Mouse (Mus musculus): ENCODE measurements around the gene Cnr1. TPM values are rescaled to one million over a fixed set of nuclear protein-coding genes. Genes with fewer than 3 reads are reported as not detected.

Cnr1 gene
- polyA plus RNA-seq, 1 experiment from 2014 or later: 12.0 TPM

DNA sequence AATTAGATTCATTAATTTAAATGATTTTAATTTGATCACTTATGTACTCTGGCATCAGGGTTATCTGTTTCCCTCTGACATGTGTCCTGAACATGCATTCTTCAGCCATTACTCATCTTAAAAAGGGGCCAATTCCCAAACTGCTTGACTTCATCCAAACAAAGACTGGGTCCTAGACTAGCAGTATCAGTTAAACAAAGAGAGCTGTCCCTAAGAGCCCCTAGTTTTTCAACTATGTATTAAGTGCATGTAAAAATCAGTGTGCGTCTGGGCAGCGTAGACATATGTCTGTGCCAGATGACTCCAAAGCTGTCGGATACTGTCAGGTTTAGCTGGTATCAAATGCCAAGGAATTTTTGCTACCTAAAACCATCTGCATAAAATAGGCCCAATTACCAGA, 23.2 kb downstream of the Cnr1 start:
- Histone ChIP-seq H3K36me3 (peaks cover 13% of the 10 kb centered on the region), H3K4me1 (replicated peaks) (peaks cover 12% of the 10 kb centered on the region), H3K9me3 (no peaks in the 10 kb centered on the region), H3K27me3 (ENCODE audit: insufficient read depth, poor library complexity, severe bottlenecking) (no peaks in the 10 kb centered on the region), H3K4me3 (no peak overlapping the region), H3K27ac (no peak overlapping the region)
- WGBS: 76% methylated on average over 3 of the region's 3 CpGs
- DNase-seq (ENCODE audit: low spot score): no peak

GRCm38 (mm10) chr4:33957398-33957797, 33.0 kb downstream of the Cnr1 start:
- 89% methylated on average over 3 of the region's 3 CpGs for WGBS

GRCm38 (mm10) chr4:33958515-33958914, 34.1 kb downstream of the Cnr1 start:
- H3K36me3 ChIP-seq: no peaks in the 10 kb centered on the region
- no peak overlapping the region for H3K4me3 ChIP-seq
- H3K27ac ChIP-seq: no peak overlapping the region
- H3K4me1 ChIP-seq (replicated peaks): no peaks in the 10 kb centered on the region
- 81% methylated on average over 3 of the region's 3 CpGs for WGBS
- DNase-seq (ENCODE audit: low spot score): no peak
- H3K27me3 ChIP-seq (ENCODE audit: insufficient read depth, poor library complexity, severe bottlenecking): no peaks in the 10 kb centered on the region
- H3K9me3 ChIP-seq: no peaks in the 10 kb centered on the region

More at GRCm38 (mm10) chr4:33957398-33957797, 33.0 kb downstream of the Cnr1 start:
- DNase-seq (ENCODE audit: low spot score): no peak
- no peak overlapping the region for H3K4me3 ChIP-seq
- H3K36me3 ChIP-seq: no peaks in the 10 kb centered on the region
- H3K27ac ChIP-seq: no peak overlapping the region
- H3K4me1 ChIP-seq (replicated peaks): peaks cover 4% of the 10 kb centered on the region
- H3K9me3 ChIP-seq: no peaks in the 10 kb centered on the region
- H3K27me3 ChIP-seq (ENCODE audit: insufficient read depth, poor library complexity, severe bottlenecking): no peaks in the 10 kb centered on the region

GRCm38 (mm10) chr4:33959841-33960240, 35.4 kb downstream of the Cnr1 start:
- Histone ChIP-seq H3K9me3 (no peaks in the 10 kb centered on the region), H3K36me3 (no peaks in the 10 kb centered on the region), H3K4me1 (replicated peaks) (no peaks in the 10 kb centered on the region), H3K27ac (no peak overlapping the region), H3K27me3 (ENCODE audit: insufficient read depth, poor library complexity, severe bottlenecking) (no peaks in the 10 kb centered on the region), H3K4me3 (no peak overlapping the region)
- DNase-seq (ENCODE audit: low spot score): no peak
- WGBS: 93% methylated on average over 6 of the region's 6 CpGs

GRCm38 (mm10) chr4:33970726-33971125, 46.3 kb downstream of the Cnr1 start:
- Histone ChIP-seq H3K36me3 (no peaks in the 10 kb centered on the region), H3K4me1 (replicated peaks) (no peaks in the 10 kb centered on the region), H3K27ac (no peak overlapping the region), H3K27me3 (ENCODE audit: insufficient read depth, poor library complexity, severe bottlenecking) (no peaks in the 10 kb centered on the region), H3K9me3 (no peaks in the 10 kb centered on the region), H3K4me3 (no peak overlapping the region)
- DNase-seq (ENCODE audit: low spot score): no peak
- 69% methylated on average over 3 of the region's 3 CpGs for WGBS

- no peaks in the 10 kb centered on the region for H3K27me3 ChIP-seq (ENCODE audit: insufficient read depth, poor library complexity, severe bottlenecking)
- 89% methylated on average over 5 of the region's 5 CpGs for WGBS
- no peaks in the 10 kb centered on the region for H3K9me3 ChIP-seq
- 0 out of 2 replicates have a peak, but pooled peaks cover 4% of the 10 kb centered on the region for H3K4me1 ChIP-seq (replicated peaks)
- no peak overlapping the region for H3K27ac ChIP-seq
- no peak for DNase-seq (ENCODE audit: low spot score)
- H3K36me3 ChIP-seq: no peaks in the 10 kb centered on the region
- no peak overlapping the region for H3K4me3 ChIP-seq
These were observed 64.2 kb downstream of the Cnr1 start for GRCm38 (mm10) chr4:33988466-33989089.

- Histone ChIP-seq H3K9me3 (no peaks in the 10 kb centered on the region), H3K27ac (no peak overlapping the region), H3K36me3 (no peaks in the 10 kb centered on the region), H3K27me3 (ENCODE audit: insufficient read depth, poor library complexity, severe bottlenecking) (no peaks in the 10 kb centered on the region), H3K4me1 (replicated peaks) (0 out of 2 replicates have a peak, but pooled peaks cover 4% of the 10 kb centered on the region), H3K4me3 (no peak overlapping the region)
- 57% methylated on average over 3 of the region's 3 CpGs for WGBS
- no peak for DNase-seq (ENCODE audit: low spot score)
These were observed 68.3 kb downstream of the Cnr1 start for GRCm38 (mm10) chr4:33992687-33993086.

DNA sequence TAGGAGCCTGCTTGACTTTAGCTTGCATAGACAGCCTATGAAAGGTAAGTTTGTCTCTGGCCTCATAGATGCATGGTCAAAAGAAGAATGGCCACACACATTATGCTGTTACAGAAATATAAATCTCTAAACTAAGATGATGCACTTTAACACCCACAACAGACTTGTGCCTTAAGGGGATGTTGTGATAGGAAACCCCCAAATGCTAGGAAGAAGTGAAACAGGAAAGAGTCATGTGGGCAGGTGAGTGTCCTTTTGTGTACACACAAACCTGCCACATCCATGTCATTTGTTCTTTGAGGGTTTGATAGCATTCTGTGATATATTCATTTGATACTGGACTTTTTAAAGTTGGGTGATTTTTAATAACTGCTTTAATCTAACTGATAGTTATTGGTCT, 72.0 kb downstream of the Cnr1 start:
- H3K4me1 ChIP-seq (replicated peaks): 0 out of 2 replicates have a peak, but pooled peaks cover 4% of the 10 kb centered on the region
- no peak overlapping the region for H3K4me3 ChIP-seq
- DNase-seq (ENCODE audit: low spot score): no peak
- no peaks in the 10 kb centered on the region for H3K36me3 ChIP-seq
- H3K27ac ChIP-seq: no peak overlapping the region
- H3K9me3 ChIP-seq: no peaks in the 10 kb centered on the region
- H3K27me3 ChIP-seq (ENCODE audit: insufficient read depth, poor library complexity, severe bottlenecking): no peaks in the 10 kb centered on the region

Other genes starting within 250 kb of the Cnr1 start
- gene Spaca1, start 125.6 kb downstream of the Cnr1 start, polyA plus RNA-seq (2016; fragmentation: Nextera tagmentation; extraction: Ambion mirVana): 1.5 and 2.7 TPM in 2 replicates

All from hindbrain, embryonic 10.5 days (tissue).